In genomic region chr17:80373726-80374096, GRCm38 (mm10) we compare ENCODE assay signal across 10 mouse cellular contexts. TPM values are rescaled to one million over a fixed set of nuclear protein-coding genes. Genes with fewer than 3 reads are reported as not detected.
DNase-seq lines count a peak whose midpoint lies in the region; ATAC-seq and TF ChIP-seq lines count a peak whose summit lies in the region.
"Had no signal": no experiment of that assay in that cellular context is flagged by ENCODE, and none has a peak within 500 bp of the region (broad histone marks: within the 10 kb centered on the region; RNA-seq: fewer than 3 reads in every experiment).

No protein-coding gene starts in this region.

- peak overlapping the region; percentile 77 for H3K9ac ChIP-seq in heart, embryonic 15.5 days
- peak overlapping the region; percentile 80 for H3K9ac ChIP-seq in hindbrain, embryonic 12.5 days

- ATAC-seq in heart, embryonic 15.5 days (replicated peaks; ENCODE audit: insufficient number of reproducible peaks, insufficient read depth, low FRiP score, low read depth): peak; percentile 41
- peak; percentile 84 for ATAC-seq in hindbrain, embryonic 12.5 days (ENCODE audit: low FRiP score)
- ATAC-seq: Patski had no signal

- intact Hi-C loops in heart, postnatal 36 days (cut with DNase I): loop anchor here (5.0 kb wide), 2 partner anchors 109 to 1461 kb away; partner anchors contain the start of gene Sos1
- intact Hi-C loops in left cerebral cortex, postnatal 4 days (cut with DNase I): no loop called here

- H3K9me3 ChIP-seq in heart, embryonic 15.5 days (replicated peaks): no peaks in the 10 kb centered on the region
- no peaks in the 10 kb centered on the region for H3K9me3 ChIP-seq in hindbrain, embryonic 12.5 days (replicated peaks)
- H3K9me3 ChIP-seq in midbrain, embryonic 10.5 days (replicated peaks): no peaks in the 10 kb centered on the region

- no peaks in the 10 kb centered on the region for H3K27me3 ChIP-seq in heart, embryonic 15.5 days
- H3K27me3 ChIP-seq in hindbrain, embryonic 12.5 days: peaks cover 13% of the 10 kb centered on the region
- H3K27me3 ChIP-seq in midbrain, embryonic 10.5 days (ENCODE audit: low read depth, poor library complexity, severe bottlenecking): peaks cover 60% of the 10 kb centered on the region

- TF ChIP-seq POLR2A in bone marrow, adult 2 months (IDR thresholded peaks at IDR 0.05; ENCODE audit: borderline replicate concordance, control insufficient read depth, low read depth, low read length): no peak

- H3K36me3 ChIP-seq in heart, embryonic 15.5 days: no peaks in the 10 kb centered on the region
- no peaks in the 10 kb centered on the region for H3K36me3 ChIP-seq in hindbrain, embryonic 12.5 days
- no peaks in the 10 kb centered on the region for H3K36me3 ChIP-seq in midbrain, embryonic 10.5 days

- H3K4me1 ChIP-seq in heart, embryonic 15.5 days (replicated peaks): peaks cover 10% of the 10 kb centered on the region
- H3K4me1 ChIP-seq in bone marrow, adult 2 months (ENCODE audit: control insufficient read depth, insufficient read depth, low read length): peaks cover 2% of the 10 kb centered on the region; the same call in 1 of the 2 replicates
- peaks cover 7% of the 10 kb centered on the region for H3K4me1 ChIP-seq in hindbrain, embryonic 12.5 days
- peaks cover 14% of the 10 kb centered on the region for H3K4me1 ChIP-seq in midbrain, embryonic 10.5 days

- H3K4me3 ChIP-seq in heart, embryonic 15.5 days: peak overlapping the region; percentile 53
- H3K4me3 ChIP-seq in bone marrow, adult 2 months (replicated peaks; ENCODE audit: control insufficient read depth, low read depth, low read length): peak overlapping the region; percentile 7
- H3K4me3 ChIP-seq in hindbrain, embryonic 12.5 days: peak overlapping the region; percentile 50
- H3K4me3 ChIP-seq in midbrain, embryonic 10.5 days: peak overlapping the region; percentile 59

- DNase-seq in heart, postnatal 36 days: no peak
- no peak for DNase-seq in midbrain, embryonic 10.5 days (ENCODE audit: low spot score)
- no peak for DNase-seq in left cerebral cortex, postnatal 4 days
- DNase-seq in left cerebral cortex, adult 8-10 months (ENCODE audit: low spot score in 2 of 2): no peak
- no peak for DNase-seq in cerebellum, postnatal 14 days

- no peak for TF ChIP-seq CTCF in bone marrow, adult 2 months (IDR thresholded peaks at IDR 0.05; ENCODE audit: control insufficient read depth, insufficient read depth, low read length)

- 23% methylated on average over 29 of the region's 29 CpGs for WGBS in heart, embryonic 15.5 days
- WGBS in bone marrow, adult 2 months: 27% methylated on average over 29 of the region's 29 CpGs
- WGBS in hindbrain, embryonic 12.5 days: 23% methylated on average over 29 of the region's 29 CpGs
- WGBS in midbrain, embryonic 10.5 days: 24% methylated on average over 29 of the region's 29 CpGs

- H3K4me2 ChIP-seq in heart, embryonic 15.5 days: peak overlapping the region; percentile 89
- H3K4me2 ChIP-seq in hindbrain, embryonic 12.5 days (replicated peaks): peak overlapping the region; percentile 82

- H3K27ac ChIP-seq in heart, embryonic 15.5 days: 0 out of 2 replicates have a peak overlapping the region, but pooled peaks have one; percentile 57
- peak overlapping the region; percentile 59; the same call in 1 of the 2 replicates for H3K27ac ChIP-seq in bone marrow, adult 2 months (ENCODE audit: control insufficient read depth, insufficient read depth, low read depth, low read length, poor library complexity)
- peak overlapping the region; percentile 67; the same call in 1 of the 2 replicates for H3K27ac ChIP-seq in hindbrain, embryonic 12.5 days
- H3K27ac ChIP-seq in midbrain, embryonic 10.5 days (replicated peaks): peak overlapping the region; percentile 88

RNA-seq across cellular contexts. Expression of gene Gm10190, which starts 0.4 kb away (rescaled TPM):
- 0.96 and 1.3 TPM in 2 replicates for polyA plus RNA-seq in heart, embryonic 15.5 days (2015; fragmentation: Nextera tagmentation; extraction: Ambion mirVana)
- not detected for total RNA-seq in heart, postnatal 36 days (2021)
- polyA plus RNA-seq in bone marrow, adult 2 months (2011; ENCODE audit: insufficient read depth, insufficient read length, low replicate concordance, missing spikeins): not detected in 2 replicates
- 1.7 and 2.1 TPM in 2 replicates for polyA plus RNA-seq in hindbrain, embryonic 12.5 days (2016; fragmentation: Nextera tagmentation; extraction: Ambion mirVana)
- polyA plus RNA-seq in midbrain, embryonic 10.5 days (2016; fragmentation: Nextera tagmentation; extraction: Ambion mirVana): 0.73 and 1.4 TPM in 2 replicates
- 1 to 10 TPM; 1.9 to 2.6 TPM for total RNA-seq in left cerebral cortex, postnatal 4 days (2021)
- 1 to 10 TPM in 1 of 4 experiments, not detected in 3; 1.4 TPM for total RNA-seq in left cerebral cortex, adult 8-10 months (2022)
- polyA plus RNA-seq: large intestine, adult 2 months; Patski had no signal

Comparison
In these comparisons a context has a peak if more than half of its experiments do, and no peak if none do; other contexts are left out.
1. H3K4me3 ChIP-seq: peak in every context shown above with its lines; median percentile 59 in midbrain, embryonic 10.5 days; 53 in heart, embryonic 15.5 days; 50 in hindbrain, embryonic 12.5 days; 7 in bone marrow, adult 2 months.